In the genomic region with DNA sequence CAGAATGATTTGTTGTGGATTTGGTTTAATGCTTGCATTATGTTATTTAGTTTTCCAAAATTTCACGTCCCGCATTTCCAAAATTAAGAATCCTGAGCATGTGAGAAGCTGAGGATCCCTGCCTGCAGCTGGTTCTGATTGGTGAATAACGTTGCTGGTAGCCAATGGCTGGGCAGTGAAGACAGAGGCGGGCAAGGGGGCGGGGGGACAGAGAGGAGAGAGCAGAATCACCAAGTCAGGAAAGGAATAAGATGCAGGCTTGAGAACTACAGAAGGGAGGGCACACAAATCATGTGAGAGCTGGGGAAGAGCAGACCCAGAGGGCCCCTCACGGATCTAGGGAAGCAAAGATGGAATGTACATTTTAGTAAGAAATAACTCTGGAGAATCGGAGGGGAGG, we compare ENCODE assay signal across 8 mouse cellular contexts.
DNase-seq lines count a peak whose midpoint lies in the region; ATAC-seq lines count a peak whose summit lies in the region.

No protein-coding gene starts in this region.

- DNase-seq in heart, postnatal 25 days (ENCODE audit: low spot score) = no peak
- peak; percentile 23 for DNase-seq in embryo, embryonic 11.5 days (ENCODE audit: low read depth, low spot score)
- peak; percentile 69 for DNase-seq in hindbrain, embryonic 11.5 days (ENCODE audit: low spot score)
- DNase-seq in neural tube, embryonic 10.5 days (ENCODE audit: extremely low spot score, low spot score) = peak; percentile 53
- DNase-seq in spleen, postnatal 10 days (ENCODE audit: low spot score in 2 of 2) = no peak
- no peak for DNase-seq in frontal cortex, postnatal 14 days (ENCODE audit: low spot score in 2 of 2)
- DNase-seq in thymus, adult 18-20 months = no peak

- H3K9me3 ChIP-seq in heart, embryonic 15.5 days (replicated peaks) = no peaks in the 10 kb centered on the region
- no peaks in the 10 kb centered on the region for H3K9me3 ChIP-seq in hindbrain, embryonic 11.5 days (ENCODE audit: control insufficient read depth, low read length)

- intact Hi-C loops in heart, postnatal 25 days (cut with DNase I) = no loop called here

- H3K4me2 ChIP-seq in heart, embryonic 15.5 days = peak overlapping the region; percentile 48
- peak overlapping the region; percentile 3; the same call in 1 of the 2 replicates for H3K4me2 ChIP-seq in hindbrain, embryonic 11.5 days (replicated peaks; ENCODE audit: low read depth, low read length)

- no peak overlapping the region for H3K27ac ChIP-seq in heart, embryonic 15.5 days
- no peak overlapping the region for H3K27ac ChIP-seq in hindbrain, embryonic 11.5 days (ENCODE audit: low read depth, low read length)

- no peak overlapping the region for H3K9ac ChIP-seq in heart, embryonic 15.5 days
- H3K9ac ChIP-seq in hindbrain, embryonic 11.5 days (ENCODE audit: low read depth, low read length) = no peak overlapping the region

- 14% methylated on average over 7 of the region's 7 CpGs for WGBS in heart, embryonic 15.5 days
- WGBS in hindbrain, embryonic 11.5 days = 15% methylated on average over 7 of the region's 7 CpGs

- 0 out of 2 replicates have a peak, but pooled peaks cover 3% of the 10 kb centered on the region for H3K27me3 ChIP-seq in heart, embryonic 15.5 days
- no peaks in the 10 kb centered on the region for H3K27me3 ChIP-seq in hindbrain, embryonic 11.5 days (ENCODE audit: control insufficient read depth, insufficient read depth, low read length)

- H3K4me1 ChIP-seq in heart, embryonic 15.5 days (replicated peaks) = peaks cover 7% of the 10 kb centered on the region; the same call in 1 of the 2 replicates
- H3K4me1 ChIP-seq in hindbrain, embryonic 11.5 days (replicated peaks; ENCODE audit: control insufficient read depth, insufficient read depth, low read length) = no peaks in the 10 kb centered on the region

- 0 out of 2 replicates have a peak, but pooled peaks have one; percentile 55 for ATAC-seq in heart, embryonic 15.5 days (replicated peaks; ENCODE audit: insufficient number of reproducible peaks, insufficient read depth, low FRiP score, low read depth)
- ATAC-seq in hindbrain, embryonic 11.5 days (ENCODE audit: low FRiP score) = peak; percentile 76

- H3K4me3 ChIP-seq in heart, embryonic 15.5 days = peak overlapping the region; percentile 26
- H3K4me3 ChIP-seq in hindbrain, embryonic 11.5 days (ENCODE audit: low read depth, low read length) = no peak overlapping the region

- no peaks in the 10 kb centered on the region for H3K36me3 ChIP-seq in heart, embryonic 15.5 days
- no peaks in the 10 kb centered on the region for H3K36me3 ChIP-seq in hindbrain, embryonic 11.5 days (ENCODE audit: control insufficient read depth, insufficient read depth, low read length)

Comparison
In these comparisons a context has a peak if more than half of its experiments do, and no peak if none do; other contexts are left out.
1. DNase-seq: peak in embryo, embryonic 11.5 days (single experiment), hindbrain, embryonic 11.5 days (single experiment) and neural tube, embryonic 10.5 days (single experiment); none in heart, postnatal 25 days (single experiment), spleen, postnatal 10 days (0 of 2), frontal cortex, postnatal 14 days (0 of 2) and thymus, adult 18-20 months (0 of 2).